Mouse (Mus musculus) olfactory bulb, adult 2 months (tissue): ENCODE data around the gene Insrr. TPM values are rescaled to one million over a fixed set of nuclear protein-coding genes. Genes with fewer than 3 reads are reported as not detected.
A peak's percentile ranks its signal among the peaks of the same experiment; 100 is the strongest.

Experiments
- H3K27ac ChIP-seq: fragments of 200-500 bp; 2 replicates; pipeline ENCODE4 v1.5.1; 2012; ENCODE audit warnings: low read depth, low read length; ENCODE audit not compliant: insufficient read depth
- H3K4me1 ChIP-seq: fragments of 200-500 bp; 2 replicates; pipeline ENCODE4 v1.6.1; 2012; ENCODE audit warnings: low read length; ENCODE audit not compliant: control insufficient read depth, insufficient read depth
- H3K4me3 ChIP-seq: fragments of 200-500 bp; 2 replicates; pipeline ENCODE4 v1.5.1; 2012; ENCODE audit warnings: mild to moderate bottlenecking, low read depth, low read length, moderate library complexity; ENCODE audit not compliant: insufficient read depth
- CTCF ChIP-seq: fragments of 200-500 bp; IDR thresholded peaks from 2 replicates; pipeline ENCODE4 v1.5.1; 2012; ENCODE audit warnings: low read depth, mild to moderate bottlenecking, low read length, moderate library complexity; ENCODE audit not compliant: insufficient read depth
- POLR2A ChIP-seq: fragments of 200-500 bp; IDR thresholded peaks from 2 replicates; pipeline ENCODE4 v1.6.1; 2012; ENCODE audit warnings: mild to moderate bottlenecking, low read depth, low read length, moderate library complexity; ENCODE audit not compliant: insufficient read depth
- WGBS: fragments of 180-500 bp; shearing (Covaris S2); methylation state at CpG from one replicate; pipeline ENCODE4 v1.1.7; 2018; 5-methylcytosine and 5-hydroxymethylcytosine counted together
- polyA plus RNA-seq: library from polyadenylated mRNA; stranded (reverse); fragments of >200 nt; gene quantifications from 2 replicates; pipeline ENCODE4 v1.2.4, GENCODE M21; 2012; ENCODE audit warnings: low replicate concordance; ENCODE audit not compliant: missing spikeins, insufficient read depth, insufficient read length

Gene Insrr
- not detected in 2 replicates for polyA plus RNA-seq

- Histone ChIP-seq H3K27ac (no peak within 1 kb of the TSS), H3K4me1 (peaks cover 9% of the 10 kb centered on the region), H3K4me3 (peak within 1 kb of the TSS; percentile 17; the same call in 1 of the 2 replicates)
- TF ChIP-seq CTCF (no peak), POLR2A (no peak)
- WGBS: 2% methylated on average over 29 of the region's 29 CpGs
These were observed at the start of gene Insrr for GRCm38 (mm10) chr3:87796736-87797334. Gene Insrr, plus strand, starts transcription at chr3:87796951.

GRCm38 (mm10) chr3:87748431-87748830 is 48.3 kb upstream of the Insrr start, which contains the start of gene Lrrc71:
Gene Lrrc71, minus strand, starts transcription at chr3:87748625.
- no peak within 1 kb of the TSS for H3K27ac ChIP-seq
- H3K4me3 ChIP-seq: no peak within 1 kb of the TSS
- WGBS: 39% methylated on average over 13 of the region's 13 CpGs
- TF ChIP-seq POLR2A (no peak), CTCF (no peak)
- peaks cover 11% of the 10 kb centered on the region for H3K4me1 ChIP-seq

- Histone ChIP-seq H3K4me1 (peaks cover 11% of the 10 kb centered on the region), H3K27ac (no peak overlapping the region), H3K4me3 (no peak overlapping the region)
- WGBS: 19% methylated on average over 5 of the region's 5 CpGs
- TF ChIP-seq POLR2A (no peak), CTCF (no peak)
These were observed 47.7 kb upstream of the Insrr start for GRCm38 (mm10) chr3:87749036-87749435.

- Histone ChIP-seq H3K4me1 (peaks cover 9% of the 10 kb centered on the region), H3K27ac (no peak overlapping the region), H3K4me3 (no peak overlapping the region)
- TF ChIP-seq CTCF (no peak), POLR2A (no peak)
- WGBS: 96% methylated on average over 12 of the region's 12 CpGs
These were observed 46.8 kb upstream of the Insrr start for GRCm38 (mm10) chr3:87749977-87750376.

DNA sequence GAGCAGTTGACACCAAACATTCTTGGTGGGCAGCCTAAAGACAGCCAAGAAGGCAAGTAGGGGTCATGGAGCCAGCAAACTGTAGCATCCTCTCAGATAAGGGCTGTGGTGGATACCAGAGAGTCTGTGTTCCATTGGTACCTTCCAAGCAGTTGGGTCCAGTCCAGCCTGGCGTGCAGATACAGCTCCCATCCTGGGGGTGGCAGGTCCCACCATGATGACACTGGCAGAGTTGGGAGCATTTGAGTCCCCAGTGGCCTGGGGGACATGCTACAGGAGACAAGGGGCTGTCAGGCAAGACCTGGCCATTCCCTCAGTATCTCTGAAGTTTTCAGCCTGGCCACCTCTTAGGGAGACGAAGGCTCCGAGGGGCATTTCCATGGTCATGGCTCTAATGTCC is 44.2 kb upstream of the Insrr start:
- no peak overlapping the region for H3K27ac ChIP-seq
- no peak overlapping the region for H3K4me3 ChIP-seq
- 86% methylated on average over 3 of the region's 3 CpGs for WGBS
- no peak for TF ChIP-seq POLR2A
- no peak for TF ChIP-seq CTCF
- H3K4me1 ChIP-seq: peaks cover 7% of the 10 kb centered on the region

DNA sequence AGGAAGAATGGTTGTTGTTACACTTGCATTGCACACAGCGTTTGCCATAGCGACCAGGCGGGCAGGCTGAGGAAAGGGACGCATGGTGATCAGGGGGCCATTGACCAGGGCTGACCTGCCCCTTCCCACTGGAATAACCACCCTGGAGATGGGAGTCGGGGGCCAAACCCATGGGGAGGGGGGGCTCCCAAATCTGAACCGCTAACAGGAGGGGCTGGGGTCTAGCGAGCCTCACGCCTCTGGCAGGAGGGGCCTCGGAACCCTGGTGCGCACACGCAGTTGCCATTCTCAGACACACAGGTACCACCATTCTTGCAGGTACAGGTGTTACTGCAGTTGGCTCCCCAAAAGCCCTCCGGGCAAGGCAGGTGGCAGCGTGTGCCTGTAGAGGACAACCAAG is 42.9 kb upstream of the Insrr start:
- H3K4me1 ChIP-seq: peaks cover 7% of the 10 kb centered on the region
- 83% methylated on average over 13 of the region's 13 CpGs for WGBS
- TF ChIP-seq CTCF (no peak), POLR2A (no peak)
- H3K27ac ChIP-seq: no peak overlapping the region
- H3K4me3 ChIP-seq: no peak overlapping the region

- no peak overlapping the region for H3K27ac ChIP-seq
- TF ChIP-seq POLR2A (no peak), CTCF (peak; percentile 88)
- H3K4me1 ChIP-seq: peaks cover 7% of the 10 kb centered on the region
- WGBS: 6% methylated on average over 24 of the region's 24 CpGs
- H3K4me3 ChIP-seq: peak overlapping the region; percentile 33
These were observed 40.8 kb upstream of the Insrr start for GRCm38 (mm10) chr3:87755964-87756363.

DNA sequence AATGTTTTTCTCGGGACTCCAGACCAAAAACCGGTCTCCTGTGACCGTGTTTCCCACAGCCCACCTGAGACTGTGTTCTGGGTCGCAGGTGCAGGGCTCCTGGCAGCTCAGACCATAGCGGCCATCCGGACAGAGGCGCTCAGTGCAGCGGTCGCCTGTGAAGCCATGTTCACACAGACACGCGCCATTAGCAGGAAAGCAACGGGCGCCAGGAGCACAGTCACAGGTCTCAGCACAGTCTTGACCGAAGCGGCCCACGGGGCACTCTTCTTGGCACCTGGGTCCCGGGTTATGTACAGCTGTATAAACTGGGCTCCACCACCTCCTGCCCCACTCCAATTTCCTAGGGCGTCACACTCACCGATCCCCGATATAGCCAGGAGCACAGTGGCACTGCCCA is 40.3 kb upstream of the Insrr start:
- 59% methylated on average over 20 of the region's 20 CpGs for WGBS
- H3K27ac ChIP-seq: no peak overlapping the region
- H3K4me3 ChIP-seq: no peak overlapping the region

DNA sequence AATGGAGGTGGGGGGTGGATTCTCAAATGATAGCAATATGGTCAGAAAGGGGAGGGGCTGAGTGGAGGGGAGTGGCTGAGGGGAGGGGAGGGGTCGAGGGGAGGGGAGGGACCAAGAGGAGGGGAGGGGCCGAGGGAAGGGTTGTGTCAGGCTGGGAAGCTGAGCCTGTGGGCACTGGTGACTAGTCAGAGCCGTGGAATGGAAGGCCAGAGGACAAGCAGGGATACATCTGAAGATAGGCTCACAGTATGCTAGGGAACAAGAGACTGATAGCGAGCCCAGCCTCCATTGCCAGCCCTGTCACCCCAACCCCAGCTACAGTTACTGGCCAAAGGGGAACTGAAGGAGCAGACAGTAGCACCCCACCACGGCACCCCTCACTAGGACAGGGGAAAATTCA is 38.1 kb upstream of the Insrr start:
- 65% methylated on average over 4 of the region's 5 CpGs for WGBS
- Histone ChIP-seq H3K27ac (no peak overlapping the region), H3K4me3 (no peak overlapping the region), H3K4me1 (peaks cover 11% of the 10 kb centered on the region)
- TF ChIP-seq POLR2A (no peak), CTCF (no peak)

More for the DNA sequence above, 40.3 kb upstream of the Insrr start:
- peaks cover 7% of the 10 kb centered on the region for H3K4me1 ChIP-seq
- TF ChIP-seq POLR2A: no peak
- no peak for TF ChIP-seq CTCF
